Mouse (Mus musculus) MEL (cell line): Measurements from ENCODE around the gene Iqck.

Experiments used
- CTCF ChIP-seq, 3 experiments: IDR thresholded peaks in 2 of 3; conservative IDR thresholded peaks in 1 of 3; 2 replicates each; pipeline ENCODE4 v1.5.1; 2011 to 2012; ENCODE audit warnings: low read length in 3 of 3, low read depth in 2 of 3, mild to moderate bottlenecking in 2 of 3, improper control_type of control experiment in 1 of 3, inconsistent platforms in 1 of 3, mixed read lengths in 1 of 3, moderate library complexity in 1 of 3; ENCODE audit not compliant: control insufficient read depth in 1 of 3, insufficient read depth in 1 of 3, poor library complexity in 1 of 3, severe bottlenecking in 1 of 3
- ZC3H11A ChIP-seq: IDR thresholded peaks from 2 replicates; pipeline ENCODE4 v1.6.1; 2012; ENCODE audit warnings: low read depth, mild to moderate bottlenecking, inconsistent platforms, low read length, improper control_type of control experiment

- TF ChIP-seq CTCF (IDR thresholded peaks at IDR 0.05 in 2 of 3, conservative IDR thresholded peaks at IDR 0.05 in 1 of 3; ENCODE audit: control insufficient read depth in 1 of 3, insufficient read depth in 1 of 3, low read depth in 2 of 3, low read length in 3 of 3, poor library complexity in 1 of 3, severe bottlenecking in 1 of 3) (no peak), ZC3H11A (no peak)
Measured at GRCm38 (mm10) chr7:118908961-118909515, 53.5 kb downstream of the Iqck start.
